Mouse (Mus musculus) G1E (cell line): ENCODE data around the gene Prpf6. TPM values are rescaled to one million over a fixed set of nuclear protein-coding genes. Genes with fewer than 3 reads are reported as not detected.

Experiments used
- ATAC-seq: 2 replicates; pipeline ENCODE4 v1.8.0; 2016; ENCODE audit warnings: mild to moderate bottlenecking; ENCODE audit not compliant: insufficient number of reproducible peaks, poor library complexity, low FRiP score, severe bottlenecking; ENCODE audit errors: extremely low read depth
- DNase-seq: peaks from one replicate; pipeline ENCODE4 v3.0.0; 2012; ENCODE audit warnings: low spot score
- H3K27me3 ChIP-seq: 2 replicates; pipeline ENCODE4 v1.6.1; 2012; ENCODE audit warnings: mild to moderate bottlenecking, low read length, inconsistent platforms; ENCODE audit not compliant: insufficient read depth
- H3K36me3 ChIP-seq: replicated peaks from 2 replicates; pipeline ENCODE3; 2012; ENCODE audit warnings: mild to moderate bottlenecking, inconsistent platforms
- H3K4me1 ChIP-seq: 2 replicates; pipeline ENCODE4 v1.6.1; 2012; ENCODE audit warnings: low read depth, low read length, inconsistent platforms, mixed read lengths; ENCODE audit not compliant: insufficient read depth
- H3K4me3 ChIP-seq: 2 replicates; pipeline ENCODE4 v1.5.1; 2012; ENCODE audit warnings: low read depth, mild to moderate bottlenecking, inconsistent platforms, low read length, moderate library complexity, mixed read lengths
- H3K9me3 ChIP-seq: replicated peaks from 2 replicates; pipeline ENCODE4 v1.6.1; 2012; ENCODE audit warnings: inconsistent platforms
- CTCF ChIP-seq: IDR thresholded peaks from 2 replicates; pipeline ENCODE4 v1.5.1; 2012; ENCODE audit warnings: low read depth, low read length, inconsistent platforms, mixed read lengths
- GATA1 ChIP-seq: IDR thresholded peaks from 2 replicates; pipeline ENCODE4 v1.6.1; 2012; ENCODE audit warnings: borderline replicate concordance, low read length, inconsistent platforms, mixed read lengths
- GATA2 ChIP-seq: IDR thresholded peaks from 2 replicates; pipeline ENCODE4 v1.6.1; 2012; ENCODE audit warnings: low read depth, low read length, inconsistent platforms, borderline replicate concordance
- POLR2AphosphoS5 ChIP-seq: IDR thresholded peaks from 2 replicates; pipeline ENCODE4 v1.6.1; 2012; ENCODE audit warnings: low read depth, low read length, inconsistent platforms; ENCODE audit not compliant: insufficient replicate concordance
- TAL1 ChIP-seq: conservative IDR thresholded peaks from 2 replicates; pipeline ENCODE4 v1.6.1; 2012; ENCODE audit warnings: low read depth, low read length, inconsistent platforms, mixed read lengths
- polyA plus RNA-seq: library from polyadenylated mRNA; stranded (reverse); fragments of >175 nt; gene quantifications from 2 replicates; pipeline ENCODE4 v1.2.3, GENCODE M21; 2012
- total RNA-seq, 2 experiments: library from RNA; stranded (forward) in 1 of 2; stranded (reverse) in 1 of 2; fragments of 200-1000 nt in 1 of 2; fragments of >200 nt in 1 of 2; fragmentation: Nextera tagmentation in 1 of 2; gene quantifications; 2 replicates each; pipeline ENCODE4 v1.2.3; 2014 to 2017

Prpf6 gene
- total RNA-seq (2014; fragmentation: Nextera tagmentation) (53.1 and 60.8 TPM in 2 replicates), total RNA-seq (2017) (76.4 and 91.9 TPM in 2 replicates), polyA plus RNA-seq (20.3 and 27.8 TPM in 2 replicates)

DNA sequence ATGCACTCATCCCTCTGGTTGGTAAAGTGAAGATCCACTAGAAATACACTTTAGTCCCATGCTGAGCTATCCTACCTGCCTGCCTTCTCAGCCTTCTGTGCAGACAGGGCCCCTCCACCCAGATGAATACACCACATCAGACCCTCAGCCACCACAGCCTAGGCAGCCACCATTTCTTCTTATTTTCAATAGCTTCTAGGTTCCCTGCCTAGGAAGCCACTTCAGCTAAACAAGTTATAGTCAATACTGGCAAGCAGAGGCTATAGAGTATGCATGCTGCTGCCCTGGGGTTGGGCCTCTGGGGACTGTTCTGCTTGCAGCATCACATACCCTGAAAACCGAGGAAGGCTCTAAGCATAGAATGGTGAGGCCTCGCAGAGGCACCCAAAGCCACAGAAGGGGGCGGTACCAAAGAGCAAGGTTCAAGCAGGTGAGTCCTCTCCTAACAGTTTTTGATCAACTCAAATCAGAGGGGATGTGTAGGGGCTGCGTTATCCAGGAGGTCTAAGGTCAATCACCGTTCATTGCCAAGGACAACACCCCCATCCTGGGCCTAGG, at the start of gene Prpf6:
Gene Prpf6, plus strand, starts transcription at position 341 of the 558 bp plus-strand sequence.
- Histone ChIP-seq H3K9me3 (no peaks in the 10 kb centered on the region), H3K36me3 (peaks cover 64% of the 10 kb centered on the region), H3K4me3 (peak within 1 kb of the TSS; percentile 80), H3K4me1 (peaks cover 48% of the 10 kb centered on the region), H3K27me3 (no peaks in the 10 kb centered on the region)
- no peak for TF ChIP-seq GATA1
- no peak for ATAC-seq
- DNase-seq: no peak

DNA sequence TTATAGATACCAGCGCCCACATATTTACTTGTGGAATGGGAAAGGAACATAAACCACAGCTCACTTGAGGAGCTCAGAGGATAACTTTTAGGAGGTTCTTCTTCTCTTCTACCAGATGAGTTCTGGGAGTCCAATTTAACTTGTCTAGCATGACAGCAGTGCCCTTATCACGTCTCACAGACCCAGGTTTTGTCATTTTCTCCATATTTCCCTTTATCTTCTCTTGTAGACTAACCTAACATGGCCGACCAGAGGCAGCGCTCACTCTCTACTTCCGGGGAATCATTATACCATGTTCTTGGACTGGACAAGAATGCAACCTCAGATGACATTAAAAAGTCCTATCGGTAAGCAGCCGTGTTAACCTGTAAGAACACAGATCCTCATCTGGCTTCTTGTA, 45.5 kb upstream of the Prpf6 start:
- peaks cover 89% of the 10 kb centered on the region for H3K36me3 ChIP-seq
- H3K9me3 ChIP-seq: no peaks in the 10 kb centered on the region
- TF ChIP-seq GATA1 (no peak), POLR2AphosphoS5 (no peak)
- H3K4me1 ChIP-seq: peaks cover 15% of the 10 kb centered on the region
- no peaks in the 10 kb centered on the region for H3K27me3 ChIP-seq
- DNase-seq (no peak), ATAC-seq (no peak)
- H3K4me3 ChIP-seq: no peak overlapping the region

DNA sequence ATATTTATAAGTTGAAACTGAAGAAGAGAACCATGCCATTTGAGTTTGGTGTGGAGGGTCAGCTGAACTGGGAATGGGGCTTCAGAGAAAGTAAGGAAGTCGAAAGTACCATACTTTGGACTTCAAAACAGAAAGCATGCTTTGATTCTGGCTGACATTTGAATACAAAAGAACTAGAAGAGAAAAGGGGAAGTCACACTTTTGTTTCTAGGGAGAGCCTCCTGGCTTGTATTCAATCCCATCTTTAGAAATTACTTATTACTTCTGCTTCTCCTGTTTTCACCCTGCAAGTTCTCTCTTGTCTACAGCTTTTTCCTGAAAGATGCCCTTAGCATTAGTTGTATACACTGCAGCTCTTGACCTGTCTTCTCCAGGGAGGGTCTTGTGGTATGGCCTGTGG, 43.4 kb upstream of the Prpf6 start:
- no peak for DNase-seq
- H3K4me3 ChIP-seq: no peak overlapping the region
- ATAC-seq: no peak
- H3K4me1 ChIP-seq: peaks cover 15% of the 10 kb centered on the region
- peaks cover 90% of the 10 kb centered on the region for H3K36me3 ChIP-seq
- no peak for TF ChIP-seq CTCF
- no peak for TF ChIP-seq TAL1
- no peak for TF ChIP-seq GATA1
- no peak for TF ChIP-seq POLR2AphosphoS5
- H3K9me3 ChIP-seq: no peaks in the 10 kb centered on the region
- H3K27me3 ChIP-seq: no peaks in the 10 kb centered on the region

DNA sequence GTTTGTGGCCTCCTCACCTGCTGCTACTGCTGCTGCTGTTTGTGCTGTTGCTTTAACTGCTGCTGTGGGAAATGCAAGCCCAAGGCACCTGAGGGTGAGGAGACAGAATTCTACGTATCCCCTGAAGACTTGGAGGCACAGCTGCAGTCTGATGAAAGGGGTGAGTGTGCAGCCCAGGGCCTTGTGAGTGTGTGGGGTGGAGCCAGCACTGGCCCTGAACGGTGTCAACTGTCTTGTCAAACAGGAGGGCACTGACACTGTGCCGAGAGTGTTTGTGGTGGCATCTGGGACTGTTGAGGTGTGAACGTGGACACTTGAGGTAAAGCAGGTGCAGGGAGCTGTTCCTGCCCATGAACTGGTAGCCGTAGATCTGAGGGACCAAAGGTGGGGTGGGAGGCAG, 43.0 kb upstream of the Prpf6 start:
- peaks cover 15% of the 10 kb centered on the region for H3K4me1 ChIP-seq
- DNase-seq: no peak

DNA sequence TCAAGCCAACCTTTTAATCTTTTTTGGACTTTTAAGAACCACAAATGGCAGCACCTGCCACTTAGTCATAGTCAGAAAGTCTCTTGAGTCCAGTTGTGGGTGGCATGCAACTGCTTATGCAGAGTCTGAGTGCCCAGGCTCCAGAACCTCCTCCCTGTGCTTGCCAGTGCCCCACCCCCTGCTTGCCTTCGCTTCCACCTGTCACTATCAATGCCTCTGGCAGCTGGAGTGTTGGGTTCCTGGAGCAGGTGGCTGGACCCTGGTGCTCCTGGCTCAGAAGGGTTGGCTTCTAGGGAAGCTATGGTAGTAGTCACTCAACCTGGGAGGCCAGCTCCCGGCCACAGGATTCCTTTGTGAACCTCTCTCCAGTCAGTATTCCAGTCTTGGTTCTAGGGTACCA, 41.4 kb upstream of the Prpf6 start:
- ATAC-seq: no peak
- H3K9me3 ChIP-seq: no peaks in the 10 kb centered on the region
- H3K4me3 ChIP-seq: no peak overlapping the region
- H3K27me3 ChIP-seq: no peaks in the 10 kb centered on the region
- H3K4me1 ChIP-seq: peaks cover 17% of the 10 kb centered on the region
- no peak for TF ChIP-seq GATA1
- no peak for TF ChIP-seq CTCF
- TF ChIP-seq GATA2: no peak
- TF ChIP-seq TAL1: no peak
- TF ChIP-seq POLR2AphosphoS5: no peak
- DNase-seq: no peak
- peaks cover 97% of the 10 kb centered on the region for H3K36me3 ChIP-seq

More for the DNA sequence above, 43.0 kb upstream of the Prpf6 start:
- H3K27me3 ChIP-seq: no peaks in the 10 kb centered on the region
- no peak for TF ChIP-seq GATA1
- TF ChIP-seq TAL1: no peak
- no peak for TF ChIP-seq GATA2
- TF ChIP-seq POLR2AphosphoS5: 0 out of 2 replicates have a peak, but pooled peaks have one; percentile 7
- no peak for TF ChIP-seq CTCF
- H3K36me3 ChIP-seq: peaks cover 94% of the 10 kb centered on the region
- no peaks in the 10 kb centered on the region for H3K9me3 ChIP-seq
- no peak for ATAC-seq
- no peak overlapping the region for H3K4me3 ChIP-seq

DNA sequence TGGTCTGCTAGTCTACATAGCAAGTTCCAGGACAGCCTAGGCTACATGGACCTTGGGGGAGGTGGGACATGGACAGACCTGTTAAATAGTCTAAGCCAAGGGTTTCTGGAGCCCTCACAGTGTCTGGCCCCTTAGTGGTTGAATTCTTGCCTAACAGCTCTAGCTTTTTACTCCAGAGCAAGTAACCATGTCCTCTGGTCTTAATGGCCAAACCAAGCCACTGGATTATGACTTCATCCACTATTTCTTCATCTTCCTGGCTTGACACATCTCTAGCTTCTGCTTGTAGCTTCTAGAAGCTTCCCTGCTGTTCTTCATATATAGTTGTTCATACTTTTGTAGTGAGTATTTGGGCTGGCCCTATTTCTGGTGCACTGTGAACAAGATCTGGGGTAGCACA, 37.9 kb upstream of the Prpf6 start:
- peaks cover 64% of the 10 kb centered on the region for H3K36me3 ChIP-seq
- TF ChIP-seq GATA1: no peak
- no peak for TF ChIP-seq GATA2
- TF ChIP-seq POLR2AphosphoS5: no peak
- no peak for TF ChIP-seq TAL1
- TF ChIP-seq CTCF: no peak
- ATAC-seq: no peak

DNA sequence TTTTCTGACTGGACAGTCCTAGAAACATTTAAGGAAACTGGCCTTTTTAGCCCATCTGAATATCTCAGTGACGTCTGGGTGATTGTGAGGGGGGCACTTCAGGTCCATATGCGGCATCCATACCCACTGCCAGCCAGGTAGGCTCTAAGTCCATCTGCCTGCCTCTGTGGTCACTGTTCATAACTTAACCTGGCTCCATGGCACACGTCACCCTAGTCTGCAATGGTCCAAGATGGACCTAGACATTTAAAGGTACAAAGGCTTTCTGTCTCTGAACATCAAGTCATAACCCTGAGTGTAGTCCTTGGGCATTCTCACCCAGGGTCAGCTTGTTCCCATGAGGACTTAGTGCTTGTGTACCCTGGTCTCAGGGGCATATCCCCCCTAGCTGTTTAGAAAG, 24.3 kb upstream of the Prpf6 start:
- peaks cover 39% of the 10 kb centered on the region for H3K4me1 ChIP-seq
- peaks cover 47% of the 10 kb centered on the region for H3K36me3 ChIP-seq
- DNase-seq (no peak), ATAC-seq (no peak)
- no peak for TF ChIP-seq GATA2
- TF ChIP-seq POLR2AphosphoS5: no peak
- no peak for TF ChIP-seq TAL1
- no peak for TF ChIP-seq GATA1
- no peak for TF ChIP-seq CTCF
- H3K4me3 ChIP-seq: no peak overlapping the region
- H3K9me3 ChIP-seq: no peaks in the 10 kb centered on the region
- no peaks in the 10 kb centered on the region; the same call in 1 of the 2 replicates for H3K27me3 ChIP-seq

More for the DNA sequence above, 37.9 kb upstream of the Prpf6 start:
- no peak for DNase-seq
- Histone ChIP-seq H3K4me1 (peaks cover 11% of the 10 kb centered on the region; the same call in 1 of the 2 replicates), H3K4me3 (no peak overlapping the region), H3K9me3 (no peaks in the 10 kb centered on the region), H3K27me3 (no peaks in the 10 kb centered on the region)
